Mouse (Mus musculus) olfactory bulb, adult 2 months (tissue): ENCODE data around the gene Pgrmc2. TPM values are rescaled to one million over a fixed set of nuclear protein-coding genes. Genes with fewer than 3 reads are reported as not detected.
A peak's percentile ranks its signal among the peaks of the same experiment; 100 is the strongest.

Experiments used
- H3K27ac ChIP-seq: fragments of 200-500 bp; 2 replicates; pipeline ENCODE4 v1.5.1; 2012; ENCODE audit warnings: low read depth, low read length; ENCODE audit not compliant: insufficient read depth
- H3K4me1 ChIP-seq: fragments of 200-500 bp; 2 replicates; pipeline ENCODE4 v1.6.1; 2012; ENCODE audit warnings: low read length; ENCODE audit not compliant: control insufficient read depth, insufficient read depth
- H3K4me3 ChIP-seq: fragments of 200-500 bp; 2 replicates; pipeline ENCODE4 v1.5.1; 2012; ENCODE audit warnings: mild to moderate bottlenecking, low read depth, low read length, moderate library complexity; ENCODE audit not compliant: insufficient read depth
- CTCF ChIP-seq: fragments of 200-500 bp; IDR thresholded peaks from 2 replicates; pipeline ENCODE4 v1.5.1; 2012; ENCODE audit warnings: low read depth, mild to moderate bottlenecking, low read length, moderate library complexity; ENCODE audit not compliant: insufficient read depth
- POLR2A ChIP-seq: fragments of 200-500 bp; IDR thresholded peaks from 2 replicates; pipeline ENCODE4 v1.6.1; 2012; ENCODE audit warnings: mild to moderate bottlenecking, low read depth, low read length, moderate library complexity; ENCODE audit not compliant: insufficient read depth
- WGBS: fragments of 180-500 bp; shearing (Covaris S2); methylation state at CpG from one replicate; pipeline ENCODE4 v1.1.7; 2018; 5-methylcytosine and 5-hydroxymethylcytosine counted together
- polyA plus RNA-seq: library from polyadenylated mRNA; stranded (reverse); fragments of >200 nt; gene quantifications from 2 replicates; pipeline ENCODE4 v1.2.4, GENCODE M21; 2012; ENCODE audit warnings: low replicate concordance; ENCODE audit not compliant: missing spikeins, insufficient read depth, insufficient read length

The Pgrmc2 gene
- polyA plus RNA-seq: not detected in 2 replicates

DNA sequence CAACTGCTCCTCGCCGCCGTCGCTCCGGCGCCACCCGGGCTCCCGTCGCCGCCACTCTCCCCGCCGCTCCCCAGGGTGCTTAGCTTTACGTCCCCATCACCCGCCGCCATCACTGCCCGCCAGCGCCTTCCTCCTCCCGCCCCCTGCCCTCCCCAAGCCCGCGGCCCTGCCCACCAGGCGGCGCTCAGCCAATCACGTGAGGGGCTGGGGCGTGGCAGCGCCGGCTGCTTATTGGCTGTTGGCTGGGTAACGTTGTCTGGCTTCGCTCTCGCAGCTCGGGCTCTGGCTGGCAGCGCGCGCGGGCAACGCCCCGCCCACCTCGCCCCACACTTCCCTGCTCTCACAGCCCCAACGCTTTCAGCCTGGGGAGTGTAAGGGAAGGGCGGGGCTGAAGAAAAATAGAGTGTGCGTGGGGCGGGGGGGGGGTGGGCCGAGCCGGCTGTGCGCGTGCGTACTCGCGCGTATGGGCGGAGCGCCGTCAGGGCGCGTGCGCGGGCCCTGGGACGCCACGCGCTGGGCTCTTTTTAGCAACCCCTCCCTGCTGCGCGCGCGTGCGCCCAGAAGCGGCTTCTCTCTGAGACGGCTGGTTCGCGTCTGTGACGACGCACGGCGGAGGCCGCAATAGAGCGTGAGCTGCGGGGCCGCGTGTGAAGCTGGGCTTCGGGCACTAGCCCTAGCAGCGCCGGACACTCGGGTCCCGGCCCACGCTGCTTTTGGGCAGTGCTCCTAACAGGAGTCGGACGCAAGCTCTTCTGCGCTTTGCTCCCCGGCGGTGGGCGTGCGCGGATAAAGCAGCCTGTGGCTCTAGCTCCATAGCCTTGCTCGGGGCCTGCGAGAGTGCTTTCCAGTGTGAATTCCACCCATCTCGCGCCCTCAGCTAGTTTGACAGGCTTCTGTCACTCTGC, at the start of gene Pgrmc2:
TSS of gene Pgrmc2 (minus strand) at position 162 of the 905 bp plus-strand sequence.
- H3K27ac ChIP-seq: peak within 1 kb of the TSS; percentile 86
- TF ChIP-seq CTCF (no peak), POLR2A (peak; percentile 98)
- peaks cover 2% of the 10 kb centered on the region; the same call in 1 of the 2 replicates for H3K4me1 ChIP-seq
- under 1% methylated on average over 94 of the region's 95 CpGs for WGBS
- H3K4me3 ChIP-seq: peak within 1 kb of the TSS; percentile 78

DNA sequence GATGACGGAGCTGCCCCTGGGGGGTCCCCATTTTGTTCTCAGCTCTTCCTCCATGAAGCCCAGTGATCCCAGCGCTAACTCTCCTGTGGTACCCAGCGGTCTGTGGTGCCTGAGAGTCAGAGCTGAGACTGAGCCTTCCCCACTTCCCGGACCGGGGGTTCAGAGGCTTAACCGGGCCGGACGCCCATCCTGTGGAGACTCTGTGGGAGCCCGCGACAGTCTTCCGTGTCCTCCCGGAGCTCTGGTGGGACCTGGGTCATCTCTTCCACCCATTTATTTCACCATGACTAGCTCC, 41.1 kb upstream of the Pgrmc2 start:
- H3K4me1 ChIP-seq: peaks cover 6% of the 10 kb centered on the region
- TF ChIP-seq CTCF: no peak
- no peak for TF ChIP-seq POLR2A
- H3K4me3 ChIP-seq: no peak overlapping the region
- 21% methylated on average over 12 of the region's 12 CpGs for WGBS
- no peak overlapping the region for H3K27ac ChIP-seq

DNA sequence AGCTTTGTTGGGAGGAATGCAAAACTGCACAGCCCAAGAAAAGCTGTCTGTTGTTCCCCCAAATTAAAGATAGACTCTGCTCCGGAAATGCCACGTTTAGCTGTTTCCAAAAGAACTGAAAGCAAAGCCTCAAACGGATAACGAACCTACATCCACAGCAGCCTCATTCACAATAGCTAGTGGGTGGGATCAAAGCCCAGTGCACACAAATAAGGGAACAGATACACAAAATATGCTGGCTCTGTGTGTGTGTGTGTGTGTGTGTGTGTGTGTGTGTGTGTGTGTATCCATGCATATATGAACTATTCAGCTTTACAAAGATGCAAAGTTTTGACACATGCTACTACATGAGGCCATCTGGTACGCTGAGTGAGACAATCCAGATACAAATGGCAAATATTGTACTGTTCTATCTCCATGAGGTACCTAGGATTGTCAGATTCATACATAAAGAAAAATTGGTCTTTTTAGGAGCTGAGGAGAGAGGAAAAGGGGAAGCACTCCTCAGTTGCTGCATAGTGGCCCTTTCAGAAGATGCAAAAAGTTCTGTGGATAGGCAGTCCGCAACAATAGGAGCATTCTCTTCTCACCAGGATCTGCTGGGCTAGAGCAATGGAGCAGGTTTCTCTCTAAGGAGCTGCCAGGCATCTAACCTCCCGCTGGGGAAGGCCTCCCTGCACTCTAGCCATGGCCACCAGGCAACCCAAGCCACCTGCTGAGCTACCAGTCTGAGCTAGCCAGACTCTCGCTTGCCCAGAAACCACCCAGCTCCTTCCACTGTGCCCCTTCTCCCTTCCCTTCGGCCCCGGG, 40.5 kb upstream of the Pgrmc2 start:
- no peak for TF ChIP-seq CTCF
- TF ChIP-seq POLR2A: no peak
- H3K27ac ChIP-seq: no peak overlapping the region
- peaks cover 6% of the 10 kb centered on the region for H3K4me1 ChIP-seq
- H3K4me3 ChIP-seq: no peak overlapping the region
- WGBS: 24% methylated on average over 10 of the region's 10 CpGs

DNA sequence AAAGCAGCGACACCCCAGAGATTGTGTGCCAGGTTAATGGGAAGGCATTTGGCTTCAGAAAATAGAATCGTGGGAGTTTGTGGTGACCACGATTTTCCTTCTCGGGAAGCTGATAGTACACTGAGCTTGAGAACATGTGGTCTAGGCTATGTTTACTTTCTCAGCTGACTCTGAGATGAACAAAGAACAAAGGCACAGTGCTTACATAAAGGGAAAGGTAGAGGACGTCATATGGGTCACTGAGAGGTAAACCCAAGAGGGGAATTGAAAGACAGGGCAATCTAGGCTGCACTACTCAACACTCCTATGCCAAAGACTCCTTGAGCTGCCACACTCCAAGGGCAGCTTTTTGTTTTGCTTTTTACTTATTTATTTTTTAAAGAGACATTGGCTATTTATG, 35.3 kb upstream of the Pgrmc2 start:
- no peaks in the 10 kb centered on the region for H3K4me1 ChIP-seq
- WGBS: 79% methylated on average over 5 of the region's 5 CpGs
- no peak overlapping the region for H3K27ac ChIP-seq
- no peak for TF ChIP-seq POLR2A
- no peak for TF ChIP-seq CTCF
- no peak overlapping the region for H3K4me3 ChIP-seq

DNA sequence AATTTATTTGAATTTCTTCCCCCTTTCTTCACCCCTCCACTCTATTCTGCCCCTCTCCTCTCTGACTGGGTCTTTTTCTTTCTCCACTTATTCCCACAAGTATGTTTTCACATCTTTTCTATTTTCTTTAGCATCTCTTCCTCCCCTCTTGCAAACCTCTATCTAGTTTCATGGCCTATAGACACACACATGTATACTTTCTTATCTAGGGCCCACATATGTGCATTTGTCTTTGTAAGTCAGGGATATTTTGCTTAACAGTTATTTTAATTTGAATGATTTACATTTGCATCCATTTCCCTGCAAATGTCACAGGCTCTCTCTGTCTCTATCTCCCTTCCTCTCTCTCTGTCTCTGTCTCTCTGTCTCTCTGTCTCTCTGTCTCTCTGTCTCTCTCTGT, 34.6 kb upstream of the Pgrmc2 start:
- Histone ChIP-seq H3K4me1 (no peaks in the 10 kb centered on the region), H3K4me3 (no peak overlapping the region), H3K27ac (no peak overlapping the region)
- TF ChIP-seq CTCF (no peak), POLR2A (no peak)

DNA sequence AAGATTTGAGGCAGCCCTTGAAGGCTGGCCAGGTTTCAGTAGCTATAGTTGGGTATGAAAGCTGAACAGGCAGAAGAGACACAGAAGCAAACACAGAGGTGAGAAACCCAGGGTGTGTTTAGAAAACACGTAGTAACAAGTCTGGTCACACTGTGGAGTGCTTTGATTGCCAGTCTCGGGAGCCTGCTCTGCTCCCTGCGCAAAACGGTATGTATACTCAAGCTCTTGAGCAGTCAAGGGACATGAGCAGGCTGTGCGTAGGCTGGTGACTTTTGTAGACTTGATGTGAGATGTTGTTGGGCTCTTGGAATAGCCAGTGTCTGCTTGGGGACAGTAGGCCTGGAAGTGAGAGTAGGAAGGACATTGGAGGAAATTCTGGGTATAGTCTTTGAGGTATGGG, 30.3 kb upstream of the Pgrmc2 start:
- Histone ChIP-seq H3K4me1 (no peaks in the 10 kb centered on the region), H3K4me3 (no peak overlapping the region), H3K27ac (no peak overlapping the region)
- WGBS: 93% methylated on average over 5 of the region's 5 CpGs
- TF ChIP-seq POLR2A: no peak
- no peak for TF ChIP-seq CTCF

DNA sequence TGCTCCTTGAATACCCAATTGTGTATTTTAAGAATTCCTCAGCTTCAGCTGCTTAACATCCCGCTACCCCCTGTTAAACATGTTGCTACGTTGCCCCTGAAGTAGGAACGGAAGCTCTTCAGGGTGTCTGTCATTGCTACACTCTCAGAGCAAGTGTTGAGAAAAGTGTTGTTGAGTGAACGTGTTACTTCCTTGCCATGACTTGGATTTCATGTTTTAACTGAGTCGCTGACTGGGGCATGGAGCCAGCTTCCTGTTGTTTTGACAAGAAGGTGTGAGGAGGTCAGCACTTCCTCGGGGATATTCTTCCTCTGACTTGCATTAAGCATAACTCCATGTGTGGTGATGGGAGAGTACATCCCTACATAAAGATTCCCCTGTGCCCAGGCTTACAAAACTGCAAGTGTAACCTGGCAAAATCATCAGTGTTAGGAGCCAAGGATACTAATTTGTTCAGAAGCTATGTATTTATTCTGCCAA, 25.5 kb upstream of the Pgrmc2 start:
- WGBS: 24% methylated on average over 6 of the region's 6 CpGs

DNA sequence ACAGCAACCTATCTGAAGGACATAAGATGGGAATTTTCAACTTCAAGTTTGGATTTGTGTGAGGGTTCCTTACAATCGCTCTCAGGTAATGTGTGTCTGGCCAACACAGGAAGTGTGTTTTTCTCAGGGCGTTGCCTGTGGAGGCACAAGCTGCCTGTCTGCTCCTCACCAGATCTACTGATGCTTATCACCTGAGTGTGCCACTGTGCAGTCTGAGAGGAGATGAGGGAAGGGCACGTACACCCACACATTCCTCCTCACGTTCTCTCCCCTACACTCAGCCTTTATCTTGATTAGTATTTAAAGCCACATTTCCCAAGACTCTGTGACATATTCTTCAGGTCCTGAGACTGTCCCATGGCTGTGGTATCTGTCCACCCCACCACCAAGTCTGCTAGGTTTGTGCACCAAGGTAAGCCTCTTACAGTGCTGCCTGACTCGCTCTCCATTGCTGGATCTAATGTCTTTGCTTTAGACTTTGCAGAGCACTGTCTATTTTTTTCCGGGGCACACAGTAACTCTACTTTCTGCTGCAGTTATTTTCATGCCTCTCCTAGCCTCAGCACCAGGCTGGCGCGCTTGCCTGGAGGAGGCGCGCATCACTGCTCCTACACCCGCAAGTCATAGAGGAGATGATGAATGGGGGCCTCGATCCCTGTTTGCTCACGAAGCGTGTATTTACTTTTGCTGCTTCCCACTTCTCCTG, 24.9 kb upstream of the Pgrmc2 start:
- Histone ChIP-seq H3K27ac (no peak overlapping the region), H3K4me3 (no peak overlapping the region), H3K4me1 (no peaks in the 10 kb centered on the region)
- 42% methylated on average over 14 of the region's 14 CpGs for WGBS
- no peak for TF ChIP-seq POLR2A

More for the DNA sequence above, 25.5 kb upstream of the Pgrmc2 start:
- TF ChIP-seq CTCF (no peak), POLR2A (no peak)
- no peak overlapping the region for H3K27ac ChIP-seq
- no peaks in the 10 kb centered on the region for H3K4me1 ChIP-seq
- H3K4me3 ChIP-seq: no peak overlapping the region
